Mouse (Mus musculus) hindbrain, embryonic 14.5 days (tissue): ENCODE data around the gene Tex21. TPM values are rescaled to one million over a fixed set of nuclear protein-coding genes. Genes with fewer than 3 reads are reported as not detected.

Experiments used
- ATAC-seq: fragments of 200-750 bp; cut with Nextera tagmentation; 2 replicates; pipeline ENCODE4 v1.8.0; 2017; ENCODE audit warnings: moderate number of reproducible peaks, mild to moderate bottlenecking, moderate TSS enrichment, moderate library complexity; ENCODE audit not compliant: low FRiP score
- DNase-seq: peaks from one replicate; pipeline ENCODE4 v3.0.0-alpha.2; 2015; ENCODE audit warnings: low spot score
- H3K27ac ChIP-seq: fragments of 300-500 bp; sonication (generic); 2 replicates; pipeline ENCODE4 v1.5.1; 2014; ENCODE audit warnings: mild to moderate bottlenecking, moderate library complexity
- H3K27me3 ChIP-seq: fragments of 300-500 bp; sonication (generic); 2 replicates; pipeline ENCODE4 v1.6.1; 2014; ENCODE audit warnings: mild to moderate bottlenecking, low read length, mixed read lengths; ENCODE audit not compliant: control insufficient read depth, insufficient read depth
- H3K36me3 ChIP-seq: fragments of 300-500 bp; sonication (generic); replicated peaks from 2 replicates; pipeline ENCODE4 v1.6.1; 2014; ENCODE audit not compliant: control insufficient read depth, insufficient read depth
- H3K4me1 ChIP-seq: fragments of 300-500 bp; sonication (generic); replicated peaks from 2 replicates; pipeline ENCODE4 v1.6.1; 2014; ENCODE audit warnings: antibody characterized with exemption, low read length, mixed read lengths; ENCODE audit not compliant: control insufficient read depth, insufficient read depth
- H3K4me2 ChIP-seq: fragments of 300-500 bp; sonication (generic); replicated peaks from 2 replicates; pipeline ENCODE4 v1.6.1; 2014; ENCODE audit warnings: mild to moderate bottlenecking, moderate library complexity
- H3K4me3 ChIP-seq: fragments of 300-500 bp; sonication (generic); replicated peaks from 2 replicates; pipeline ENCODE4 v1.5.1; 2014; ENCODE audit warnings: mild to moderate bottlenecking, low read length
- H3K9ac ChIP-seq: fragments of 300-500 bp; sonication (generic); 2 replicates; pipeline ENCODE4 v1.6.1; 2014
- H3K9me3 ChIP-seq: fragments of 300-500 bp; sonication (generic); 2 replicates; pipeline ENCODE4 v1.6.1; 2016; ENCODE audit warnings: low read length; ENCODE audit not compliant: control insufficient read depth
- WGBS: fragments of 180-500 bp; shearing (Covaris S2); extraction: QIAGEN DNeasy Blood & Tissue Kit; methylation state at CpG from one replicate; pipeline ENCODE4 v1.1.7; 2014; 5-methylcytosine and 5-hydroxymethylcytosine counted together
- polyA plus RNA-seq: library from polyadenylated mRNA; unstranded; fragments of >200 nt; fragmentation: Nextera tagmentation; extraction: Ambion mirVana; gene quantifications from 2 replicates; pipeline ENCODE4 v1.2.1, GENCODE M21; 2014

Tex21 gene
- polyA plus RNA-seq, 1 experiment from 2014 or later: 0.09 TPM

- WGBS: 73% methylated on average over 3 of the region's 3 CpGs
- no peak overlapping the region for H3K4me3 ChIP-seq
Measured at GRCm38 (mm10) chr12:76194526-76194925, 52.0 kb downstream of the Tex21 start.

GRCm38 (mm10) chr12:76190940-76191339, 55.6 kb downstream of the Tex21 start:
- peak; percentile 73 for DNase-seq
- Histone ChIP-seq H3K4me3 (no peak overlapping the region), H3K36me3 (no peaks in the 10 kb centered on the region), H3K4me1 (peaks cover 5% of the 10 kb centered on the region; the same call in 1 of the 2 replicates), H3K4me2 (no peak overlapping the region), H3K9ac (no peak overlapping the region), H3K27ac (no peak overlapping the region), H3K9me3 (no peaks in the 10 kb centered on the region), H3K27me3 (no peaks in the 10 kb centered on the region)
- 55% methylated on average over 11 of the region's 11 CpGs for WGBS
- ATAC-seq: 0 out of 2 replicates have a peak, but pooled peaks have one; percentile 27

More at GRCm38 (mm10) chr12:76194526-76194925, 52.0 kb downstream of the Tex21 start:
- H3K9ac ChIP-seq: no peak overlapping the region
- no peaks in the 10 kb centered on the region for H3K27me3 ChIP-seq
- H3K27ac ChIP-seq: no peak overlapping the region
- no peak for ATAC-seq
- no peak for DNase-seq
- peaks cover 11% of the 10 kb centered on the region for H3K4me1 ChIP-seq
- H3K9me3 ChIP-seq: no peaks in the 10 kb centered on the region
- H3K36me3 ChIP-seq: no peaks in the 10 kb centered on the region
- H3K4me2 ChIP-seq: no peak overlapping the region

- no peak overlapping the region for H3K4me2 ChIP-seq
- H3K4me1 ChIP-seq: no peaks in the 10 kb centered on the region
- no peaks in the 10 kb centered on the region for H3K36me3 ChIP-seq
- no peak overlapping the region for H3K27ac ChIP-seq
- no peak overlapping the region for H3K9ac ChIP-seq
- DNase-seq: peak; percentile 57
- no peak overlapping the region for H3K4me3 ChIP-seq
- no peak for ATAC-seq
- no peaks in the 10 kb centered on the region for H3K9me3 ChIP-seq
- WGBS: 55% methylated on average over 8 of the region's 8 CpGs
- H3K27me3 ChIP-seq: no peaks in the 10 kb centered on the region
Measured at GRCm38 (mm10) chr12:76187849-76188248, 58.7 kb downstream of the Tex21 start.

GRCm38 (mm10) chr12:76186473-76186872, 60.1 kb downstream of the Tex21 start:
- H3K9me3 ChIP-seq: no peaks in the 10 kb centered on the region
- H3K4me1 ChIP-seq: no peaks in the 10 kb centered on the region
- H3K27ac ChIP-seq: no peak overlapping the region
- DNase-seq (no peak), ATAC-seq (no peak)
- WGBS: 96% methylated on average over 1 of the region's 1 CpGs
- no peak overlapping the region for H3K9ac ChIP-seq
- no peaks in the 10 kb centered on the region for H3K36me3 ChIP-seq
- H3K4me2 ChIP-seq: no peak overlapping the region
- no peaks in the 10 kb centered on the region for H3K27me3 ChIP-seq
- H3K4me3 ChIP-seq: no peak overlapping the region

- Histone ChIP-seq H3K4me1 (no peaks in the 10 kb centered on the region), H3K36me3 (no peaks in the 10 kb centered on the region), H3K4me3 (no peak overlapping the region), H3K9me3 (no peaks in the 10 kb centered on the region), H3K27ac (no peak overlapping the region), H3K27me3 (no peaks in the 10 kb centered on the region), H3K9ac (no peak overlapping the region), H3K4me2 (no peak overlapping the region)
- no peak for ATAC-seq
- DNase-seq: no peak
- 84% methylated on average over 10 of the region's 10 CpGs for WGBS
Measured at GRCm38 (mm10) chr12:76185167-76185816, 61.3 kb downstream of the Tex21 start.

GRCm38 (mm10) chr12:76184271-76184670, 62.3 kb downstream of the Tex21 start:
- no peak for ATAC-seq
- no peak overlapping the region for H3K9ac ChIP-seq
- 82% methylated on average over 6 of the region's 6 CpGs for WGBS

GRCm38 (mm10) chr12:76182831-76183230, 63.7 kb downstream of the Tex21 start:
- Histone ChIP-seq H3K9me3 (no peaks in the 10 kb centered on the region), H3K4me2 (no peak overlapping the region), H3K27me3 (no peaks in the 10 kb centered on the region), H3K27ac (no peak overlapping the region), H3K4me3 (no peak overlapping the region), H3K36me3 (no peaks in the 10 kb centered on the region), H3K9ac (no peak overlapping the region), H3K4me1 (no peaks in the 10 kb centered on the region)
- 92% methylated on average over 6 of the region's 6 CpGs for WGBS
- DNase-seq (no peak), ATAC-seq (no peak)

More at GRCm38 (mm10) chr12:76184271-76184670, 62.3 kb downstream of the Tex21 start:
- H3K36me3 ChIP-seq: no peaks in the 10 kb centered on the region
- DNase-seq: no peak
- no peak overlapping the region for H3K4me2 ChIP-seq
- H3K27me3 ChIP-seq: no peaks in the 10 kb centered on the region
- no peak overlapping the region for H3K4me3 ChIP-seq
- H3K4me1 ChIP-seq: no peaks in the 10 kb centered on the region
- no peak overlapping the region for H3K27ac ChIP-seq
- H3K9me3 ChIP-seq: no peaks in the 10 kb centered on the region

- no peak for ATAC-seq
- Histone ChIP-seq H3K9ac (no peak overlapping the region), H3K36me3 (no peaks in the 10 kb centered on the region), H3K27me3 (peaks cover 11% of the 10 kb centered on the region), H3K9me3 (no peaks in the 10 kb centered on the region), H3K27ac (no peak overlapping the region), H3K4me2 (no peak overlapping the region), H3K4me1 (peaks cover 10% of the 10 kb centered on the region; the same call in 1 of the 2 replicates), H3K4me3 (no peak overlapping the region)
- DNase-seq: no peak
- 69% methylated on average over 8 of the region's 8 CpGs for WGBS
Measured at GRCm38 (mm10) chr12:76181471-76181870, 65.1 kb downstream of the Tex21 start.

- Histone ChIP-seq H3K4me1 (peaks cover 10% of the 10 kb centered on the region; the same call in 1 of the 2 replicates), H3K4me3 (no peak overlapping the region), H3K4me2 (no peak overlapping the region), H3K27me3 (peaks cover 20% of the 10 kb centered on the region), H3K9me3 (no peaks in the 10 kb centered on the region), H3K9ac (no peak overlapping the region), H3K36me3 (no peaks in the 10 kb centered on the region), H3K27ac (no peak overlapping the region)
- WGBS: 80% methylated on average over 6 of the region's 6 CpGs
- DNase-seq (no peak), ATAC-seq (no peak)
Measured at GRCm38 (mm10) chr12:76180442-76180841, 66.1 kb downstream of the Tex21 start.
